Mouse (Mus musculus): Measurements from ENCODE around the gene Lcorl.

Lcorl gene

DNA sequence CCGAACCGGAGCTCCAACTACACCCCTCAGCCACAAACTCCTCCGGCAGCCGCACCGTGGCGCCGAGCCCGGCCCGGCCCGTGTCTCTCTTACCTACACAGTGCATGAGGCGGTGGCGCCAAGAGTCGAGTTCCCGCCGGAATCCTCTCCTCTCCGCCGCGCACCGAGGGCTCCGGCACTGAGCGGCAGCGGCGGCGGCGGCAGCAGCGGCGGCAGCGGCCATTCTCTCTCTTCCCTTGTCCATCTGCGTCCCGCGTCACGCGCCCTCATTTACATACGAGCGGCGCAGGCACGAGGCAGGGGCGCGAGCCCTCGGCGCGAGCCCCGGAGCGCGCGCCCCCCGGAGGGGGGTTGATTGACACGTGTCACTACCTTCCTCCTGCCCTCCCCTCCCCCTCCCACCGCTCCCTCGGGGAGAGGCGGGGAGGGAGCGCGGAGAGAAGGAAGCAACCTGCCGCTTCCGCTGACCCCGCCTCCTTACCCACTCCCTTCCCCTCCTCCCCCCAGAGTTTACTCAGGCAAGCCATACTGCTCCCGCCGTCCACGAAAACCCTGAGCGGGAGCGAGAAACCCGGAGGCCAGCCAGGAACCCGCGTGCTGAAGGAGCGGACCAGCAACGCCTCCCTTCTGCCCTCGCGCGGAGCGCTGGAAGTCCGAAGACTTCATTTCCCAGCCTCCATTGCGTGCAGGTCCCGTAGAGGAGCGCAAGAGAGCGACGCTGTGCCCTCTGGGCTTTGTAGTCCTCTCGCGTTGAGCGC lies at the start of gene Lcorl:
Gene Lcorl, minus strand, starts transcription at position 362 of the 758 bp plus-strand sequence.
- DNase-seq = peak; percentile 96

DNA sequence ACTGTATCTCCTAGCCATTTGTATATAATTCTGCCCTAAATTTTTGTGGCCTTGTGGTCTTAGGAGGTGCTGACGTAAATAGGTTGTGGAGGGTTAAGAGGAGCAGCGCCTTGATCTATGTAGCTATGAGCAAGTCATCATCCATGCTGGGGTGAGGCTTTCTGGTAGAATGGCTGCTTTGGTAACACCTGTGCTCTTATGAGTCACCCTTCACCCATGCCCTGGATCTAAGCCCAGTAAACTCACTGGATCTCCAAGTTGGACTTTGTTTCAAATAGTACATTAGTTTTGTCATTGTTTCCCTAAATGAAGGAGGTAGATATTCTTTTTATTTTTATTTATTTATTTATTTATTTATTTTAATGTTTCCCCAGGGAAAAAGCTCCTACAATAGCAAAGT lies 47.3 kb upstream of the Lcorl start:
- DNase-seq = no peak

DNA sequence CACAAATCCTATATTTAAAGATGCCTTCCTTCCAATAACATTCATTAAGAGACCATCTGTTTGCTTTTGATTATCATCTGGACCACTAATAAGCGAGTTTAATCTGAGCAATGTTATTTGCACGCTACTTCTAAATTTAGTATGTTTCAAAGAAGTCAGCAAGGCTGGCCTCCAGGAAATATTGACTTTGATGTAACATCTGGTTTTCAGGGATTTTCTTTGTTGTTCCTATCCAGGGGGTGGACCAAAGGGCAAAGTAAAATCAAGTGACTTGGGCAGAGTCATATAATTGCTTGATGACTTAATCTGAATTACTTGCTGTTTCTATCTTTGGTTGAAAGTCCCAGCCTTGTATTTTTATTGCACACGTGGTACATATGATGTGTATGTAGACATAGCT lies 45.8 kb upstream of the Lcorl start:
- DNase-seq = no peak

DNA sequence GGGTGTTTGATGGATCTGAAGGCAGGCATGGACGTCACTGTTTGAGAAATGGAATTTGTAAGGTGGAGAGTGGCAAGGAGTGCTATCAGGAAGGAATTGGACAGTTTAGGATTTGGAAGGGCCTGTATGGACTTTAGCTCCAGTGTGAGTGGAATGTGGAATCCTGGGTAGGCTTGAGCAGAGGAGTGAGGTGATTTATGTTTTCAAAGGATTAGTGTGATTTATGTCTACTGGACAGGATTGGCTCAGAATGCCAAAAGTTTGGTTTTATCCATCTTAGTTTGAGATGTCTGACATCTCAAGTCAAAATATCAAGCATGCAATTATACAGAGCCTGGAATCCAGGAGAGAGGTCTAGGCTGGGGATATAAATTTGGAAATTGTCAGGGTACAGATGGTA lies 37.9 kb upstream of the Lcorl start:
- DNase-seq = no peak

DNA sequence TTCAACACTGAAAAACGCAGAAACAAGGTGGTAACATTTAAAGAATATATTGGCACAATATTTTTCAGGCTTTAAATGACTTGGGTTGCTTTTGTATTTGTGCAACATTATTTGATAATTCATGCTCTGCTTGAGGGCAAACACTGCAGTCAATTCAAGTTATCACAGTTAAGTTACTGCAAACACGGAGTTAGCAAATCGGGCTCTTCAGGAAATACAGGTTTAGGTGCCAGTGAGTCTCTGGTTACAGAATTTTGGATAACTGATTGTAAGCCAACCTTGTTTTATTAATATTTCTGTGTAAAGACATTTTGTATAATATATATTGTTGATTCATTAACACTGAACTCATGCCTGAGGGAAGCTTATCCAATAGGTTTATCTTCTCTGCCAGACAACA lies 36.3 kb upstream of the Lcorl start:
- no peak for DNase-seq

DNA sequence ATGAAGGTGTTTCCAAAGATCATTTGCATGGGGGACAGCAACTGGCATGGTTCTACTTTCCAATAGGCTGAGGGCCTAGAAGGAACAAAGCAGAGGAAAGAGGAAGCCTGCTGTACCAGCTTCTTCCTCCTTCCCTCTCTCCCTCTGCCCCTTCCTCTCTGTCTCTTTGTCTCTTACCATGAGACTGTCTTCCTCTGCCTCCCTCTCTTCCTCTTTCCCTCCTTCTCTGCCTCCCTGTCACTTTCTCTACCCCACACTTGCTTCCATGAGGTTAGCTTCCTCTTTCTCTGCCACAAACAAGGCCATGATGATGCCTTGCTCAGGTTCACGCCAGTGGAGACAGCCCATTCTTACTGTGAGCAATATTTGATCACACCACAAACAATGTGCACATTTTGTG lies 18.9 kb upstream of the Lcorl start:
- DNase-seq = no peak

DNA sequence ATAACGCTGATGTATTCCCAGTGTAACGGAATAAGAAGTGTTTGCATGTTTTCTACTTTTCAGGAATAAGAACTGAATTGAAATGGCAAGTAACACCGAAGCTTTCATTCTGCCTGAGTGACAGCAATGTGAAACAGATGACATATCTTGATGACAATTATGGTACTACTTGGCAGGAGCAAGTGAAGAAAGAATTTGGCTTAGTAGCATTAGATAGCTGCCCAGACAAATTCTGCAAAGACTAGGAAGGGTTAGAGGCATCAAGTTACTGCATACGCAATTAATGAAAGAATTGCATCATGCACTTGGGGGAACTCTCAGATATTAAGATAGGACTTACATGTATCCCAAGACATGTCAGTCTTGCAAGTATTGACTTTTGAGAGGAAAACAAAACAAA lies 18.1 kb upstream of the Lcorl start:
- DNase-seq = no peak

DNA sequence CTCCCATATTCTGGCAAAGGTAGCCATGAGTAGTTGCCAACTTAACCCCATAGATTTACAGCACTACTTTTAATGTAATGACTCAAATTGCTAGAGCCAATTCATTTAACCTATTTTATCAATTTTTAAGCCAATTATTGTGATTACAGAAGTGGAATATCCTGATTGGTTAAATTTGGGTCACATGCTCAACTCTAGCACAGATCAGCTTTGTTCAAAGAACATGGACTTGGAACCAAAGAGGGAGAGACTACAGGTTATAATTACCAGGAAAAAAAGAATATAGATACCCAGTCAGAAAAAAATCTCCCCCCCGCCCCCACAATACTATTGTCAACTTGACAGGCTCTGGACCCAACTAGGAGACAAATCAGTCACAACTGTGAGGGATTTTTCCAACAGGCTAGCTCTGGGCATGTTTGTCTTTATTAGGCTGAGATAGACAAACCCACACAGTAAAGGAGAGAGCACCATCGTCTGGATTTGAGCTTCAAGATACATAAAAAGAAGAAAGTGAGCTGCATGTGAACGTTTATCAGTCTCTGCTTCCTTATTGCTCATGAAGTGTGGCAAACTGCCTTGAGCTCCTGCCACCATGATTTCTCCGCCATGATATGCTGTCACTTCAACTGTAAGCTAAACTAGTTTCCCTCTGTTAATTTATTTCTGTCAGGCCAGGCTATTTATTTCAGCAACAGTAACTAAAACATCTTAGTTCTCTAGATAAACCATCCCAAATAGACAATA lies 17.0 kb upstream of the Lcorl start:
- DNase-seq = no peak

DNA sequence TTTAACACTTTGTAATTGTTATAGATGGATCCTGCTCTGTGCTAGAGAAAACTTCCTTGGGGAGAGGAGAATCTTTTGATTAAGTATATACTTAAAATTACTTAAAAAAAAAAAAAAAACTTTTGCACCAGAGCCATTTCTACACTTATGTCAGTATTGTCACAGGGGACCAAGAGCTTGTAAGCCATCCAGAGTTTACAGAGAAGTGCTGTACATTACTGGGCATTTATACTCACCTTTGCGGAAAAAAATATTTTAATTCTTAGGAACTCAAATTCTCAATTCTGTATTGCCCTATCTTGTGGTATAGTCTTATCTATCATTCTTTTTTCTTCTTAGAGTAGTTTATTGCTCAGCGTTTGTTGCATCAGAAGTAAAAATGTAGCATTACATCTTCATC lies 953 bp upstream of the Lcorl start:
- DNase-seq = no peak

DNA sequence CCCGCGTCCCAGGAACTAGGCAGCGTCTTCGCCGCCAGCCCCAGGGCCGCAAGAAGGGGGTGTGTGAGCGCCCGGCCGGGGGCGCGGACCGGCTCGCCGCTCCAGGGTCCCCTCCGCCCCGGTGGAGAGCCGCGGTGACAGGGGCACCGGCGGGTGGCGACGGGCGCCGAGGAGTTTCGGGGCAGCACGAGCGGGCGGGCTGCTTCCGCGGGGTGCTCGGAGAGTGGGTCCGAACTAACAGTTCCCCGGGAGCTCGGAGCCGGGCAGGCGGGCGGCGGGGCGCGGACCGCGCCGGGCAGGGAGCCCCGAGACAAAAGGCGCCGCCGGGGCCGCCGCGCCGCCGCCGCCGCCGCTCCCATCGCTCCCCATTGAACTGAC lies 550 bp downstream of the Lcorl start:
- DNase-seq = no peak

DNA sequence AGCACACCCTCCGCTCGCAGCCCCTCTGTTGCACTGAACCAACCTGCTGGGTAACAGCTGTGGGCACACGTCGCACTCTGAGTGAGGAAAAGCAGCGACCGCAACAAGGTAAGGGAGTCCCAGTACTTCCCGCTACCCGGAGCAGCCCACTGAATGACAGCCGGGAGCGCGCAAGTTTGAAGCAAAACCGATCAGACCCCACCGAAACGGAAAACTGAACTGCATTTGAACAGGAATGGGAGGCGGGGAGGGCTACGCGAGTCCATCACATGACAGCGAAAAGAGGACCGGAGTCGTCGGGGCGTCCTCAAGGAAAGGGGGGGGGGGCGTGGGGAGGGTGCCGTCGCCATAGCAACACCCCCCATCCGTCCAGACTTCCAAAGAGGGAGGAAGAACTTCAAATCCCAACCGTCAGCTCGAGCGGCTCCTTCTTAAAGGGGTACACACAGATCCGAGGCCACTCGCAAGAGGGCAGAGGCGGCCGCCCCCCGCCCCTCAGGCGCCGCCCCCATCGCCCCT lies 1.1 kb downstream of the Lcorl start:
- DNase-seq = peak; percentile 41

DNA sequence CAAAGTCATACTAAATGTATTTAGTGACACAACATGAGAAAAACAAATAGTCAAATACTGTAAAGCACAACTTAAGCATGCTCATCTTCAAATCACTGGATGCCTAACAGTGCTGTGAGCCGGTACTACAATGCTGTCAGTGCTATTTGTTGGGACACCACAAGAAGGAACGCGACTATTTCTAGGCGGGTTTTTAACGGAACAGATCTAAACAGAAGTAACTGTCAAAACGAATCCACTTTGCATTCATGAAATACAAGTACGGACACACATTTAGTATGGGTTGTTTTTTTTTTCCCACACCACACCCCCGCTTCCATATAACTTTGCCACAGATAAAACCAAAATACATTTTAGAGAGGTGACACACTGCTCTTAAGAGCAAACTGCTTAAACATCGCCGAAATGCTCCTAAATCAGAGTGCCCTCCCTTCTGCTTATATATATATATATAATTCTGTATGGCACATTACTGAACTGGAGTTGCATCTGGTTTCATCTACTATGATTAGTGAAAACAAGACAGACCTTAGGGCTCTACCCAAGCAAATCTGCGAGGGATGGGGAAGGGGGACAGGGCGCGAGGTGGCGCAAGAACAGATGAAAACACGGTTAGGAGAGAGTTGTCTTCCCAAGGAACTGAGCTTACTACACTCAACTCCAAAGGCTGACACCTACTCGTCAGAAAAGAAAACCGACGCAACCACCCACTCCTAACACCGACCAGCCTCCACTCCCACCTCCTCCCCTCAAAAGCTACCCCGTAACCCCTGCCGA lies 1.7 kb downstream of the Lcorl start:
- DNase-seq = peak; percentile 52

DNA sequence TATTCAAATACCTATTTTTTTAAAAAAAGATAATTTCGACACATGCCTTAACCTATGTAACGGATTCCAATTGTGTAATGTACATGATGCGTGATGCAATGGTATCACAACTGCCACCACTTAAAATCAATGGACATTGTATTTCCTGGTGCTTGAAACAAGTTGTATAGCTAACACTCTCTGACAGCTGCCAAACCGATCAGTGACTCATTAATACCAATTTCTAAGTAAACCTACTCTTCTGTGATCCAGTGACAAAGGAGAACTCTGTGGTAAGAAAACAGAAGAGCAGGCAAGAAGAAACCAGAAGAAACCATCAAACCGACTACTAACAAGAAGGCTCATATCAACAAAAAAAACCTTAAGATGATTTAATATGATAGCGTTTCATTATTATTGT lies 12.7 kb downstream of the Lcorl start:
- no peak for DNase-seq

DNA sequence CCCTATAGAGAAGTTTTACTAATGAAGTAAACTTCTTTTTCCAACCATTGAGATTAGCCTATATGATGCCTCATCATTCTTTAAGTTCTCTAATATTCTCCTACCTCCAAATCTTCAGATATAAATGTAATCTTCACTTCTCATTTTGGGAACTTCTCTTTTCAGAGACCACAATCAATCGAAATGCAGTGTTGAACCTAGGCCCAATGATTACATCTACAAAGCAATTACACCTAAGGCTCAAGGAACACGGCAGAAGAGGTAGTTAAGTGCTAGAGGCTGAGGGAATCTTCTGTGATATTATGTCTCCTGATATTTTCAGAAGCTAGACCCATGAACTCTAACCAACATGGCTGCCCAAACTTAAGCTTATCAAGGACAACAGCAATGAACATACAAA lies 22.3 kb downstream of the Lcorl start:
- DNase-seq = no peak

DNA sequence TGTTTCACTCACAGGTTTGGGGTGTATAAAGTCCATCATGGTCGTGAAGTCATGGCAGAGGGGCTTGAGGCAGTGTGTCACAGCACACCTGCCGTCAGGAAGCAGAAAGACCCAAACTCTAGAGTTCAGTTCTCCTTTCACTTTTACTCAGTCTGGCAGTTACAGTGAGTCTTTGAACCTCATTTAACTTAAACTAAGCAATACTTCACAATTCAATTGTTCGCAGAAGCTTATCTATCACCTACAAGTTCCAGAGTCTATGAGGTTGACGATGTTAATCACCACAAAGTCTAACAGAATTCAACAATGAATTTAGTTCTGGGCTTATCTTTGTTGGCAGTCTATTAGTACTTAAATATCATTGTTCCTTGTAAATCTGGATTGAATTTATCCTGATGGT lies 45.9 kb downstream of the Lcorl start:
- DNase-seq = no peak

DNA sequence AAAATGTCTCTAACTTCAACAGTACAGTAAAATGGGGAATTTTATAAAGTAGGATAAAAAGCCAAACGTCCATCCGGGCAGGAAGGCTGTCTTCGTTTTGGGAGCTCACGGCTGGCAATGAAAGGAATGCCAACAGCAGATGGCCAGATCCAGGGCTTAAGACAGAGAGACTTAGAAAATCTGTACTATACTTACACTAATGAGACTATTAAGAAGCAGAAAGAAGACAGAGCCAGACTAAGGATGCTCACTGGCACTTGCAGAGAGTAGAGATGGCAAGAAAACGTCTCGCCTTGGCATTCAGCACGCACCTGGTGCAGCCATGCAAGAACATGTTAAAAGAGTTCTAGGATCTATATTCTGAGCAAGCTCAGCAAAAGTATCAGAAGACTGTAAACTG lies 65.6 kb downstream of the Lcorl start:
- DNase-seq = no peak

DNA sequence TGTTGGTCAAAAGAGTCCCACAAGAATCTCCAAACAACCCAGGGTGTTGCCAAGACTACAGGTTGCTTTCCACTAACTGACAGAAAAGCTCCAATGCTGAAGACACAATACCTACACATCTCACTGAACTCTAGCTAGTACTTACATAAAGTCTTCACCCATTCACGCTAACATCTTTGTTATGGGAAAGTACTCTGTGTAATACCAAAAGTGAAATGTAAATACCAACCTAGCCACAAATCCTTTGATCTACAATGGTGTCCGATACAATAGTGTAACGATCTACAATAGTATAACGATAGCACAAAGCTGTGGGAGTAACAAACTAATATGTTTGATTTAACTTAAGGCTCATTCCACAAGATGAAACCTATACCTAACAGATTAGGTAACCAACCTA lies 67.2 kb downstream of the Lcorl start:
- DNase-seq = no peak

DNA sequence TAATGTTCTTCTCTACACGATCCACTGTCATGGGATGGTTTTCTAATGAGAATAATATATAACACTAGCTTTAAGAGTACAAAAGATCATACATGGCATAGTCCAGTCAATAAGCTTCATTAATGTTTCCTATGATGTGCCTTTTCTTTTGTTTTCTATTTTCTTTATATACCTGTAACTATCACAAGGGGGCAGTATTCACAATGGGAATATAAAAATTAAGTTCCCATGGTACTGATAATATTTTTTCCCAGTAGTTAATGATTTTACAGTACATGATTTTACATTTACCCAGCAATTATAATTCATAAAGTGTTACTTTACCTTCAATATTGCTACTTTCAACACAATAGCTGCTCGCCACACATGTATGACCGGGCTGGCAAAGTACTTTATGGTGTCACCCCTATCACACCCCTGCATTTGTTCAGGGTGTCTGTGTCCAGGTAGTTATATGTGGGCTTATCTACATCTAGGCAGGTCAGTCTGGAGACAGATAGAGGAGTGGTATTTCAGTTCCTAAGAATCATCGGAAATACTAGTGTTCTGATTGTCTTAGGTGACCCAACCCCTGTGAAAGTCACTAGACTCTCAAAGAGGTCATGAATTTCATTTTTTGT lies 99.8 kb downstream of the Lcorl start:
- DNase-seq = no peak

DNA sequence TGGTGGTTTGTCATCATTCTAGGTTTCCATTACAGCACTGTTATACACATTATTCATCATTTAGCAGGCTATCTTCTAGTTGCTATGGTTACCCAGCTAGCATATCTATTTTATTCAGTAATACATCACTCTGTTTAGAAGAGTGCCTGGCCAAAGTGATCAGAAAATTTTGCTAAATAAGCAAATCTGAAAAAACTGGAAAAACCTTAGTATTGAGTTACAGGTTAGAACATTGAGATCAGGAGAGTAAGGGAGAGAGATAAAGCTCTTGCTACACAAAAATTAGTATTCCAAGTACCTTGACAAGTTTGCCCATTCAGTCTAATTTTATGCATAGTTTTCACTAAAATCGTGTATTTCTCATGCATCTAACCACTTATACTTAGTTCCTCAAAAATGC lies 119.5 kb downstream of the Lcorl start:
- DNase-seq = no peak

DNA sequence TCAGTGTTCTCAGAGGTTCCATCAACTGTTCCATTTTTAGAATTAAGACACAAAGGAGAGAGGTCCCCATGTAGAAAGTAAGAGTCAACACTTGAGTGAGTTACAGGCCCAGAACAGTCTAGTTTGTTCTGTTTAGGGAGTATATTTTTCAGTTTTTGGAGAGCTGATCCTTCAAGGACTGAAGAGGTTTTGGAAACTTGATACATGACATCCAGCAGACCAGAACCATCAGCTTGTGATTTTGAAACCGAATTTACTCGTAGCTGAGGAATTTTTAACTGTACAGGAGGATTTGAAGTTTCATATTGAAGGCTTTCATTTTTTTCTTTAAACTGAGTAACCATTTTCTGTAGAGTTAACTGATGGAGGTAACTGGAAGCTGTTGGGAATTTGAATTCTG lies 123.7 kb downstream of the Lcorl start:
- DNase-seq = no peak

DNA sequence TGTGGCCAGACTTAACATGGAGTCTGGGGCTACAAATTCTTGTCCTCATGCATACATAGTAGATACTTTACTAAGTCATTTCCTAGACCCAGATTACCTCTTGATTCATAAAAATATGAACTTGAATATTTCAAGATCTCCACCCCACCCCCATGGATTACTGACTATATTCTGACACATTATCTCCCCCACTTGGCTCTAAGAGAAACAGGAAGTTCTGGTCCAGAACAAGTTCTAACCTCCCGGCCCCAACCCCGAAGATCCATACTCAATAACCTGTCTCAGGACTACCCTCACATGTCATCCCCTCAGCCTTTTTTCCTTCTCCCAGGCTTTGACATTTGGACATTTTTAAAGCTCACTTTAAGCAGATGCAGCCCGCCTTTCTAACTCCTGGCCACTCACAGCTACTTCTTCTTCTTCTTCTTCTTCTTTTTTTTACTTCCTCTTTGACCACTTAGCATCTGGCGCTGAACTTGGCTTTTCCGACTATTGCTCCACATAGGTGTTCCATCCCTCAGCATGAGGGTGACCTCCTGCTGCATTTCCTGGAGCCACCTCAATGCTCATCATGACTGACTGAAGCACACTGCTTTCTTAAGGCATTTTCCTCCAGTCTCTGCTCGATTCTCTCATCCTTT lies 138.4 kb downstream of the Lcorl start:
- no peak for DNase-seq

DNA sequence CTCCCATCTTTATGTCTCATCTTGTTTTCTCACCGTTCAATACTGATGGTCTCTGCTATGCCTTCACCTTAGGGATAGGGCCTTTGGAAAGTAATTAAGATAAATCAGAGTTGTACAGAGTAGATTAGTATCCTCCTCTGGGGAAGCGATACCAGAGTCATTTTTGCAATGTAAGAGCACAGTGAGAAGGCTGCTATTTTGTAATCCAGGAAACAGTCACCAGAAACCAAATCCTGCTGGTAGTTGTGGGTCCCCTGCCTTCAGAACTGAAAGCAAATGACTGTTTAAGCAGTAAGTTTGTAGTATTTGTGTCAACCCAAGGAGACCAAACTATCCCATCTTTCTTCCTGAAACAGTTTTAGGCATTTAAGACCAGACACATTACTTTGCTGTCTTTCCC lies 147.8 kb downstream of the Lcorl start:
- DNase-seq = no peak

DNA sequence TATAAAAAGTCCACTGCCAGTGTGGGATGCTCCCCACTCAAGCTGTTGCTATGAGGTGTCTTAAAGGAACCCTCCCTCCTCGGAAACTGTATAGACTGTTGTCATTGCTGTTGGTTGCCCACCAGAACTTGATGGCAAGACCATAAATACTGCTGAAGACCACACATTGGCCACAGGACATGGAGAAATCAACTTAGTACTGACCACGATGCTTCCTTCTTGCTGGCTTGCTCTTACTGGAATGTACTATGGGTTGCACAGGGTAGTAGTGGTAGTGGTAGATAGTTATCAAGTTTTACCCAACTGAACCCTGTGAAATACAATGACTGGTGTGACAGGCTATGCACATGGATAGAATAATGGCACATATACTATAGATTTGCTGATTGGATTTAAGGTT lies 150.6 kb downstream of the Lcorl start:
- no peak for DNase-seq
